ENCODE assay signal across 8 mouse cellular contexts in the genomic region with DNA sequence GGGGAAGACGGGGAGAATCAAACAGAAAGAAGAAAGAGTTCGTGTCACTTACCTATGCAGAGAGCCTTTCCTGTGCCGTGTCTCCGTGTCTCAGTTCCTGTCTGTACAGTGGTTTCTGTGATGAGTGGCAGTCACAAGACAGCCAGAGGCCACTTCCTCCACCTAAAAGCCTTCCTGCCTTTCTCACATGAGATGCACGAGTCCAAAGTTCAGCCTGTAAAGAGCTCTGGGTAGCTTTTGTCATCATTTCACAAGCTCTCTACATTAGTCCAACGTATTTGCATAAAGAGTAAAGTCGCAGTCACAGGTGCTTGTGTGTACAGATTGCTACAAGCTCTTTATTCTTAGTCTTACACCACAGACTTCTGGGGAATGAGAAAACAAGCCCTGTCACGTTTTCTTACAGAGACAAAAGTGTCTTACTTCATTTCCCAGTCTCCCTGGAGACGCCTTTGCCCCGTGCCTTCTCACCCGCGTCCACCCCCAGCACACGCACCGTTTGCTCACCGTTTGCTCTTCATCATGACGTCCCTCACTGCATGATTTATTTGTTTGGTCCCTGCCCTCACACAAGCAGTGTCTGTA. TPM values are rescaled to one million over a fixed set of nuclear protein-coding genes. Genes with fewer than 3 reads are reported as not detected.
DNase-seq lines count a peak whose midpoint lies in the region; ATAC-seq and TF ChIP-seq lines count a peak whose summit lies in the region.

A gene (minus strand): TSS at position 288 of the 585 bp plus-strand sequence.

- no peak for TF ChIP-seq CTCF in forebrain, postnatal 0 days (IDR thresholded peaks at IDR 0.05; ENCODE audit: low read depth)
- no peak for TF ChIP-seq CTCF in bone marrow, adult 2 months (IDR thresholded peaks at IDR 0.05; ENCODE audit: control insufficient read depth, insufficient read depth, low read length)
- TF ChIP-seq CTCF in stomach, postnatal 0 days (IDR thresholded peaks at IDR 0.05; ENCODE audit: low read depth): no peak

- H3K9ac ChIP-seq in forebrain, postnatal 0 days: no peak within 1 kb of the TSS
- H3K9ac ChIP-seq in forebrain, embryonic 12.5 days: no peak within 1 kb of the TSS
- H3K9ac ChIP-seq in kidney, embryonic 14.5 days (ENCODE audit: low read depth, low read length): no peak within 1 kb of the TSS
- 0 out of 2 replicates have a peak within 1 kb of the TSS, but pooled peaks have one; percentile 24 for H3K9ac ChIP-seq in midbrain, embryonic 12.5 days (replicated peaks)
- no peak within 1 kb of the TSS for H3K9ac ChIP-seq in stomach, postnatal 0 days (ENCODE audit: low read length)

- ATAC-seq in forebrain, postnatal 0 days: no peak
- ATAC-seq in forebrain, embryonic 12.5 days (ENCODE audit: low FRiP score): no peak
- ATAC-seq in kidney, embryonic 14.5 days (ENCODE audit: low FRiP score, low TSS enrichment): peak; percentile 82
- ATAC-seq in midbrain, embryonic 12.5 days (ENCODE audit: low FRiP score, low read depth): no peak
- ATAC-seq in stomach, postnatal 0 days (ENCODE audit: low FRiP score, low TSS enrichment): peak; percentile 65

- no peak within 1 kb of the TSS for H3K27ac ChIP-seq in forebrain, postnatal 0 days (ENCODE audit: low read depth, low read length)
- H3K27ac ChIP-seq in forebrain, embryonic 12.5 days: no peak within 1 kb of the TSS
- no peak within 1 kb of the TSS for H3K27ac ChIP-seq in bone marrow, adult 2 months (ENCODE audit: control insufficient read depth, insufficient read depth, low read depth, low read length, poor library complexity)
- no peak within 1 kb of the TSS for H3K27ac ChIP-seq in kidney, embryonic 14.5 days (ENCODE audit: low read depth, low read length)
- H3K27ac ChIP-seq in midbrain, embryonic 12.5 days (replicated peaks): 0 out of 2 replicates have a peak within 1 kb of the TSS, but pooled peaks have one; percentile 20
- H3K27ac ChIP-seq in stomach, postnatal 0 days (replicated peaks): no peak within 1 kb of the TSS

- TF ChIP-seq POLR2A in bone marrow, adult 2 months (IDR thresholded peaks at IDR 0.05; ENCODE audit: borderline replicate concordance, control insufficient read depth, low read depth, low read length): no peak

- no peaks in the 10 kb centered on the region for H3K36me3 ChIP-seq in forebrain, postnatal 0 days (ENCODE audit: insufficient read depth)
- H3K36me3 ChIP-seq in forebrain, embryonic 12.5 days (replicated peaks): no peaks in the 10 kb centered on the region
- no peaks in the 10 kb centered on the region for H3K36me3 ChIP-seq in kidney, embryonic 14.5 days (ENCODE audit: control insufficient read depth, insufficient read depth, low read length)
- H3K36me3 ChIP-seq in midbrain, embryonic 12.5 days: no peaks in the 10 kb centered on the region
- no peaks in the 10 kb centered on the region for H3K36me3 ChIP-seq in stomach, postnatal 0 days (ENCODE audit: control insufficient read depth, insufficient read depth, low read length)

- H3K27me3 ChIP-seq in forebrain, postnatal 0 days (ENCODE audit: insufficient read depth, low read length): no peaks in the 10 kb centered on the region
- no peaks in the 10 kb centered on the region for H3K27me3 ChIP-seq in forebrain, embryonic 12.5 days
- no peaks in the 10 kb centered on the region for H3K27me3 ChIP-seq in kidney, embryonic 14.5 days (ENCODE audit: control insufficient read depth, insufficient read depth, low read length)
- no peaks in the 10 kb centered on the region for H3K27me3 ChIP-seq in midbrain, embryonic 12.5 days
- H3K27me3 ChIP-seq in stomach, postnatal 0 days (ENCODE audit: control insufficient read depth, insufficient read depth, low read length): no peaks in the 10 kb centered on the region

- no peak within 1 kb of the TSS for H3K4me3 ChIP-seq in forebrain, postnatal 0 days (ENCODE audit: low read depth, low read length)
- H3K4me3 ChIP-seq in forebrain, embryonic 12.5 days (replicated peaks): no peak within 1 kb of the TSS
- H3K4me3 ChIP-seq in bone marrow, adult 2 months (replicated peaks; ENCODE audit: control insufficient read depth, low read depth, low read length): peak within 1 kb of the TSS; percentile 7
- no peak within 1 kb of the TSS for H3K4me3 ChIP-seq in kidney, embryonic 14.5 days (ENCODE audit: low read length)
- H3K4me3 ChIP-seq in midbrain, embryonic 12.5 days: no peak within 1 kb of the TSS
- no peak within 1 kb of the TSS for H3K4me3 ChIP-seq in stomach, postnatal 0 days (ENCODE audit: low read depth, low read length)

- DNase-seq in forebrain, postnatal 0 days: no peak
- no peak for DNase-seq in stomach, postnatal 0 days (ENCODE audit: low spot score)
- DNase-seq in ovary, postnatal 36 days (ENCODE audit: low spot score): no peak
- no peak for DNase-seq in cerebellum, postnatal 25 days

- no peaks in the 10 kb centered on the region for H3K4me1 ChIP-seq in forebrain, postnatal 0 days (ENCODE audit: insufficient read depth)
- peaks cover 17% of the 10 kb centered on the region for H3K4me1 ChIP-seq in forebrain, embryonic 12.5 days
- no peaks in the 10 kb centered on the region; the same call in 1 of the 2 replicates for H3K4me1 ChIP-seq in bone marrow, adult 2 months (ENCODE audit: control insufficient read depth, insufficient read depth, low read length)
- H3K4me1 ChIP-seq in kidney, embryonic 14.5 days (ENCODE audit: control insufficient read depth, insufficient read depth, low read length): no peaks in the 10 kb centered on the region; the same call in 1 of the 2 replicates
- peaks cover 19% of the 10 kb centered on the region for H3K4me1 ChIP-seq in midbrain, embryonic 12.5 days
- no peaks in the 10 kb centered on the region for H3K4me1 ChIP-seq in stomach, postnatal 0 days (replicated peaks; ENCODE audit: control insufficient read depth, insufficient read depth)

- H3K4me2 ChIP-seq in forebrain, postnatal 0 days (ENCODE audit: low read depth): peak within 1 kb of the TSS; percentile 5; the same call in 1 of the 2 replicates
- no peak within 1 kb of the TSS for H3K4me2 ChIP-seq in forebrain, embryonic 12.5 days
- peak within 1 kb of the TSS; percentile 17 for H3K4me2 ChIP-seq in kidney, embryonic 14.5 days (replicated peaks; ENCODE audit: low read depth, low read length)
- H3K4me2 ChIP-seq in midbrain, embryonic 12.5 days (replicated peaks): peak within 1 kb of the TSS; percentile 38
- peak within 1 kb of the TSS; percentile 9; the same call in 1 of the 2 replicates for H3K4me2 ChIP-seq in stomach, postnatal 0 days (replicated peaks; ENCODE audit: low read depth)

- TF ChIP-seq EP300 in stomach, postnatal 0 days (optimal IDR thresholded peaks at IDR 0.05): no peak

- no peaks in the 10 kb centered on the region for H3K9me3 ChIP-seq in forebrain, postnatal 0 days (ENCODE audit: low read length)
- no peaks in the 10 kb centered on the region for H3K9me3 ChIP-seq in forebrain, embryonic 12.5 days
- H3K9me3 ChIP-seq in kidney, embryonic 14.5 days (ENCODE audit: control insufficient read depth, low read length): no peaks in the 10 kb centered on the region
- H3K9me3 ChIP-seq in midbrain, embryonic 12.5 days: no peaks in the 10 kb centered on the region
- H3K9me3 ChIP-seq in stomach, postnatal 0 days (ENCODE audit: control insufficient read depth, low read length): no peaks in the 10 kb centered on the region

- WGBS in forebrain, postnatal 0 days: 32% methylated on average over 16 of the region's 16 CpGs
- WGBS in forebrain, embryonic 12.5 days: 50% methylated on average over 16 of the region's 16 CpGs
- WGBS in bone marrow, adult 2 months: 2% methylated on average over 16 of the region's 16 CpGs
- 18% methylated on average over 16 of the region's 16 CpGs for WGBS in kidney, embryonic 14.5 days
- WGBS in midbrain, embryonic 12.5 days: 31% methylated on average over 16 of the region's 16 CpGs
- 28% methylated on average over 16 of the region's 16 CpGs for WGBS in stomach, postnatal 0 days

RNA-seq across cellular contexts. Expression of the gene that starts here (rescaled TPM):
- 2.6 and 3.6 TPM in 2 replicates for total RNA-seq in forebrain, postnatal 0 days (2014; rRNA removed)
- polyA plus RNA-seq in forebrain, postnatal 0 days (2015; fragmentation: Nextera tagmentation; extraction: Ambion mirVana): 3.4 and 4.5 TPM in 2 replicates
- polyA plus RNA-seq in forebrain, embryonic 12.5 days (2016; fragmentation: Nextera tagmentation; extraction: Ambion mirVana): 5.9 and 6.1 TPM in 2 replicates
- polyA plus RNA-seq in bone marrow, adult 2 months (2011; ENCODE audit: insufficient read depth, insufficient read length, low replicate concordance, missing spikeins): 4.6 and 7.1 TPM in 2 replicates
- polyA plus RNA-seq in kidney, embryonic 14.5 days (2014; fragmentation: Nextera tagmentation; extraction: Ambion mirVana): 3.8 and 4.1 TPM in 2 replicates
- 10.1 and 13.0 TPM in 2 replicates for polyA plus RNA-seq in midbrain, embryonic 12.5 days (2016; fragmentation: Nextera tagmentation; extraction: Ambion mirVana)
- 5.7 and 6.2 TPM in 2 replicates for polyA plus RNA-seq in stomach, postnatal 0 days (2015; fragmentation: Nextera tagmentation; extraction: Ambion mirVana)

Comparison
In these comparisons a context has a peak if more than half of its experiments do, and no peak if none do; other contexts are left out.
1. ATAC-seq: peak in kidney, embryonic 14.5 days (single experiment) and stomach, postnatal 0 days (single experiment); none in forebrain, postnatal 0 days (single experiment), forebrain, embryonic 12.5 days (single experiment) and midbrain, embryonic 12.5 days (single experiment).